Mouse (Mus musculus) neural tube, embryonic 12.5 days (tissue): ENCODE data around the gene Cacng2. TPM values are rescaled to one million over a fixed set of nuclear protein-coding genes. Genes with fewer than 3 reads are reported as not detected.

Source experiments
- ATAC-seq: fragments of 200-750 bp; cut with Nextera tagmentation; 2 replicates; pipeline ENCODE4 v1.8.0; 2017; ENCODE audit warnings: low read depth, mild to moderate bottlenecking, moderate TSS enrichment, moderate library complexity; ENCODE audit not compliant: low FRiP score
- H3K27ac ChIP-seq: fragments of 300-500 bp; sonication (generic); 2 replicates; pipeline ENCODE4 v1.5.1; 2016
- H3K27me3 ChIP-seq: fragments of 300-500 bp; sonication (generic); replicated peaks from 2 replicates; pipeline ENCODE4 v1.6.1; 2016; ENCODE audit warnings: mild to moderate bottlenecking
- H3K36me3 ChIP-seq: fragments of 300-500 bp; sonication (generic); 2 replicates; pipeline ENCODE4 v1.6.1; 2016; ENCODE audit warnings: mild to moderate bottlenecking
- H3K4me1 ChIP-seq: fragments of 300-500 bp; sonication (generic); 2 replicates; pipeline ENCODE4 v1.6.1; 2016
- H3K4me2 ChIP-seq: fragments of 300-500 bp; sonication (generic); replicated peaks from 2 replicates; pipeline ENCODE4 v1.6.1; 2016; ENCODE audit warnings: mild to moderate bottlenecking
- H3K4me3 ChIP-seq: fragments of 300-500 bp; sonication (generic); 2 replicates; pipeline ENCODE4 v1.5.1; 2016
- H3K9ac ChIP-seq: fragments of 300-500 bp; sonication (generic); 2 replicates; pipeline ENCODE4 v1.6.1; 2016; ENCODE audit warnings: mild to moderate bottlenecking
- H3K9me3 ChIP-seq: fragments of 300-500 bp; sonication (generic); 2 replicates; pipeline ENCODE4 v1.6.1; 2016; ENCODE audit warnings: mild to moderate bottlenecking
- WGBS: fragments of 180-500 bp; shearing (Covaris S2); methylation state at CpG from one replicate; pipeline ENCODE4 v1.1.7; 2016; 5-methylcytosine and 5-hydroxymethylcytosine counted together
- polyA plus RNA-seq: library from polyadenylated mRNA; unstranded; fragments of >200 nt; fragmentation: Nextera tagmentation; extraction: Ambion mirVana; gene quantifications from 2 replicates; pipeline ENCODE4 v1.2.1, GENCODE M21; 2016

Gene Cacng2
- polyA plus RNA-seq, 1 experiment from 2014 or later = 4.1 TPM

GRCm38 (mm10) chr15:78081384-78081783 lies 38.4 kb downstream of the Cacng2 start:
- H3K9me3 ChIP-seq = no peaks in the 10 kb centered on the region

GRCm38 (mm10) chr15:78080326-78080725 lies 39.5 kb downstream of the Cacng2 start:
- Histone ChIP-seq H3K36me3 (no peaks in the 10 kb centered on the region), H3K27me3 (no peaks in the 10 kb centered on the region), H3K4me2 (no peak overlapping the region), H3K4me1 (peaks cover 24% of the 10 kb centered on the region), H3K27ac (no peak overlapping the region), H3K4me3 (no peak overlapping the region), H3K9me3 (no peaks in the 10 kb centered on the region), H3K9ac (no peak overlapping the region)
- 79% methylated on average over 4 of the region's 4 CpGs for WGBS
- ATAC-seq = no peak

More at GRCm38 (mm10) chr15:78081384-78081783, 38.4 kb downstream of the Cacng2 start:
- Histone ChIP-seq H3K36me3 (no peaks in the 10 kb centered on the region), H3K4me2 (no peak overlapping the region), H3K4me1 (peaks cover 24% of the 10 kb centered on the region), H3K27me3 (no peaks in the 10 kb centered on the region), H3K4me3 (no peak overlapping the region), H3K9ac (no peak overlapping the region), H3K27ac (no peak overlapping the region)
- ATAC-seq = no peak
- 78% methylated on average over 7 of the region's 7 CpGs for WGBS

DNA sequence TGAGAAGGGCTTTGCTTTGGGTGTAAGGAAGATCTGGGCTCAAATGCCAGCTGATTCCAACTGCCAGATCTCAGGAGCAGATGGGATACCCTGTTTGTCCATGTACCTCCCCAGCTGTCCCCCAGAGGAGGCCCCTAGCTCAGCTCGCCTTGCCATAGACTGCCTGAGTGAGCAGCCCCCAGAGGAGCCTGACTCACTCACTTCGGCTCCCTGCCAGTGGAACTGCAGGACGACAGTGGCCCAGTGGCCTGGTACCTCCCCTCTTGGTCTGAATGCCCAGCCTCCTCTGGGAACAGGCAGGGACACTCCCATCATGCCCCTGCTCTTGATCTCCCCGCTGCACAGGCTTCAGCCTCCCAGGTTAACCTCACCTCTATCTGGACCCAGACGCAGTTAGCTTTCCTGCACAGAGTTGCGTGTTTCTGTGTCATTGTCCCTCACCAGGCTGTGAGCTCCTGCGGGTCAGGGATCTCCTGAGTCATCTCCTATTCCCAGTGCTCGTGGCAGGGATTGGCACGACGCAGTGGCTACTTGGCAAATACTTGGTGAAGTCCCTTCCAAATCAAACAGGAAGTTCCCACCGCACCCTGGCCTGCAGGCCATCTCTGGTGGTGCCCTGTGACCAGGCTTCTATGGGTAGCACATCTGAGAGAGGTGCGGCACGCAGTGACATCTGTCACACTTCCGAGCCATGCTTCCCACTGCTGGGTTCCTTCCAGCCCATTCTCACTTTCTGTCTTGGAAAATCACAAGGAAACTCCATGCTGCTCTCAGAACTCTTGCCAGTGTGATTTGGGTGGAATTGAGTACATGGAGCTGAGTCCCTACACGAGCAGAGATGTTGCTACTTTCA lies 40.8 kb downstream of the Cacng2 start:
- Histone ChIP-seq H3K4me3 (no peak overlapping the region), H3K9ac (no peak overlapping the region), H3K4me2 (no peak overlapping the region), H3K36me3 (no peaks in the 10 kb centered on the region), H3K27ac (no peak overlapping the region), H3K4me1 (peaks cover 24% of the 10 kb centered on the region), H3K27me3 (no peaks in the 10 kb centered on the region), H3K9me3 (no peaks in the 10 kb centered on the region)
- no peak for ATAC-seq
- 73% methylated on average over 15 of the region's 15 CpGs for WGBS

DNA sequence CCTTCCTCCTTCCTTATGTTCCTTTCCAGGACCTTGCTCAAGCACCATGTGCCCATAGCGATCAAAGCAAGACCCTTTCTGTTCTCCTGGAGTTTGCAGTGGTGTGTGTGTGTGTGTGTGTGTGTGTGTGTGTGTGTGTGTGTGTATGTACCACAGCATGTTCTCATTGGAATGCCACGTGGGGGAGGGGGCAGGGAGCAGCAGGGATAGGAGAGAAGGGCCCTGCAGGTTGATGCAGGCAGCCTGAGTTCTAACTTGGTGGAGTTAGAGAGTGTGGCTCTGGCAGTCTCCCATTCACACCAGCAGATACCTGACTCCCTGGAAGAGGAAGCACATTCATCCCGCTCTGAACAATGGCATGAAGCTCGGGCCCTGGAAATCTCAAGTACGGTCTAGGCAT lies 41.6 kb downstream of the Cacng2 start:
- Histone ChIP-seq H3K27me3 (no peaks in the 10 kb centered on the region), H3K4me2 (no peak overlapping the region), H3K4me1 (peaks cover 19% of the 10 kb centered on the region), H3K9ac (no peak overlapping the region), H3K9me3 (no peaks in the 10 kb centered on the region), H3K4me3 (no peak overlapping the region), H3K27ac (no peak overlapping the region), H3K36me3 (no peaks in the 10 kb centered on the region)
- WGBS = 68% methylated on average over 5 of the region's 5 CpGs
- no peak for ATAC-seq

DNA sequence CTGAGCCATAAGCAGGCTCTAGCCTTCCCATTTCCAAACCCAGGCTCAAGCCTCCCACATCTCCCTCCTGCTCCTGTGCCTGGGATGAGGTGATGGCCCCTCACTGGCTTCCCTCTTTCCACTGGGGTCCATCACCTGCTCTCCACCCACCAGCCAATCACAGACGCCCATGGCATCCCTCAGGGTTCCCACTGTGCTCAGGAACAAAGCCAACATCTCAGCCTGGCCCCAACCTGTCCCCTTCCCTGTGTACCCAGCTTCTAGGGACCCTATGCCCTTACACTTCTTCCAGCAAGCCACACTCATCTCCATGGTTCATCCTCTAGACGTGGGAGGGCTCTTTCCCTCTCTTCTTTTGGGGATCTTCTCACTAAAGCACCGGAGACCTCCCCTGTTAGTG lies 43.9 kb downstream of the Cacng2 start:
- Histone ChIP-seq H3K4me3 (no peak overlapping the region), H3K27ac (no peak overlapping the region), H3K4me1 (no peaks in the 10 kb centered on the region), H3K9me3 (no peaks in the 10 kb centered on the region), H3K4me2 (no peak overlapping the region), H3K9ac (no peak overlapping the region), H3K27me3 (no peaks in the 10 kb centered on the region), H3K36me3 (no peaks in the 10 kb centered on the region)
- ATAC-seq = no peak
- 45% methylated on average over 3 of the region's 3 CpGs for WGBS

DNA sequence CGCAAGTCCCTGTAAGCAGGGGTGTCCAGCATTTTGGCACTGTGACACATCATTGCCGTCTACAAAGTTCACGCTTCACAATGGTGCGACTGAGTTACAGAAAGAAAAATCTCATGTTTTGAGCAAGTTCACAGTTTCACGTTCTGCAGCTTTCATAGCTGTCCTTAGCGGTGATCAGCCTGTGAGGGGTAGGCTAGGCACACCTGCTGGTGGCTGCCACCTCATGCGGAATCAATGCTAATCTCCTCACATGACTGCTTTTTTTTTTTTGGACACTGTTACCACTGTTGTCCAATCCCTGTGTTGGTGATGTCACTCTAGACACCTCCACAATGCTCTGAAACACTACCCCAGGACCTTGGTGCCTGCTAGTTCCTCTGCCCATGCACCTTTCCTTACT lies 46.7 kb downstream of the Cacng2 start:
- Histone ChIP-seq H3K4me2 (no peak overlapping the region), H3K9me3 (no peaks in the 10 kb centered on the region), H3K9ac (no peak overlapping the region), H3K4me3 (no peak overlapping the region), H3K4me1 (no peaks in the 10 kb centered on the region), H3K27me3 (no peaks in the 10 kb centered on the region), H3K36me3 (no peaks in the 10 kb centered on the region), H3K27ac (no peak overlapping the region)
- ATAC-seq = no peak
- 92% methylated on average over 7 of the region's 7 CpGs for WGBS

GRCm38 (mm10) chr15:78066475-78066874 lies 53.4 kb downstream of the Cacng2 start:
- no peak overlapping the region for H3K9ac ChIP-seq
- no peak overlapping the region for H3K27ac ChIP-seq
- no peak overlapping the region for H3K4me2 ChIP-seq
- ATAC-seq = no peak
- no peaks in the 10 kb centered on the region for H3K36me3 ChIP-seq
- H3K4me3 ChIP-seq = no peak overlapping the region
- no peaks in the 10 kb centered on the region for H3K9me3 ChIP-seq
- H3K27me3 ChIP-seq = no peaks in the 10 kb centered on the region
- whole genome bisulfite sequencing = 2% methylated on average over 5 of the region's 5 CpGs
- peaks cover 5% of the 10 kb centered on the region; the same call in 1 of the 2 replicates for H3K4me1 ChIP-seq

DNA sequence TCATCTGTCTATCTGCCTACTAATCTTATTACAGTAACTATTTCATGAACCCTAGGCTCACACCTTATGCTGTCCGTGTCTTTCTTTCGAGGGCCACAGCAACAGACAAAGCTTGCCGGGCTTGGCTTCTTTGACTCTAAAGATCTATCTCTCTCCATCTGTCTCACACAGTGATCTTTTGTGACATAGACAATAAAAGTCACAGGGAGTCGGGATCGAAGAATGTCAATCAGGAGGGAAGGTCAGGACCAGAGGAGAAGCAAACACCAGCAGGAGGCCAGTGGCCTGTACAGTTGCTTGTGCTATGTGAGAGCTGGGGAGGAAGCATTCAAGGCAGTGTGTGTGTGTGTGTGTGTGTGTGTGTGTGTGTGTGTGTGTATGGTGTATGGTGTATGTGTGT lies 54.3 kb downstream of the Cacng2 start:
- H3K27me3 ChIP-seq = no peaks in the 10 kb centered on the region
- peaks cover 5% of the 10 kb centered on the region; the same call in 1 of the 2 replicates for H3K4me1 ChIP-seq
- 19% methylated on average over 5 of the region's 5 CpGs for WGBS
- H3K4me3 ChIP-seq = no peak overlapping the region
- no peaks in the 10 kb centered on the region for H3K36me3 ChIP-seq
- no peaks in the 10 kb centered on the region for H3K9me3 ChIP-seq
- no peak overlapping the region for H3K4me2 ChIP-seq
- H3K27ac ChIP-seq = no peak overlapping the region
- no peak overlapping the region for H3K9ac ChIP-seq
- no peak for ATAC-seq

DNA sequence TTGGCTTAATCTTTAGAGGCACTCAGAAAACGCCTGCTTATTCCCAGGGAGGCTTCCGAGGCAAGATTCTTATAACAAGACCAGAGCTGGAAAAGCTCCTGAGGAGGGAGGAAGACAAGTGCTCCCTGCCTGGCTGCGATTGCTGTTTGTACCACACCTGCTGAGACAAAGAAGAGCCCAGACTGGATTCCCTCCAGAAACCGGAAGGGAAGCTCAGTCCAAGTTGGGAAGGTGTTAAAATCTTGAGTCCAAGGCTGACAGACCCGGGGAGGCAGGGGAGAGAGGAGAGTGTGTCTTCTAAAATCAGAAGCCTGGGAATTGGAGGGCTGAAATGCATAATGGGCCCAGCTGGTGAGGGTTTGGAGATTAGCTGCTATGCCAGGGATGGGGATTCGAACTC lies 55.5 kb downstream of the Cacng2 start:
- H3K4me1 ChIP-seq = peaks cover 5% of the 10 kb centered on the region; the same call in 1 of the 2 replicates
- WGBS = 58% methylated on average over 6 of the region's 6 CpGs
- H3K36me3 ChIP-seq = no peaks in the 10 kb centered on the region
- H3K9ac ChIP-seq = no peak overlapping the region
- H3K4me2 ChIP-seq = no peak overlapping the region
- ATAC-seq = no peak
- no peak overlapping the region for H3K4me3 ChIP-seq
- H3K9me3 ChIP-seq = no peaks in the 10 kb centered on the region
- no peak overlapping the region for H3K27ac ChIP-seq
- no peaks in the 10 kb centered on the region for H3K27me3 ChIP-seq

- no peak for ATAC-seq
- H3K27me3 ChIP-seq = no peaks in the 10 kb centered on the region
- no peaks in the 10 kb centered on the region for H3K9me3 ChIP-seq
- no peak overlapping the region for H3K4me2 ChIP-seq
- H3K27ac ChIP-seq = no peak overlapping the region
- WGBS = 75% methylated on average over 14 of the region's 14 CpGs
- no peak overlapping the region for H3K9ac ChIP-seq
- no peaks in the 10 kb centered on the region for H3K36me3 ChIP-seq
- peaks cover 5% of the 10 kb centered on the region; the same call in 1 of the 2 replicates for H3K4me1 ChIP-seq
- no peak overlapping the region for H3K4me3 ChIP-seq
Observed at GRCm38 (mm10) chr15:78062467-78062866, 57.4 kb downstream of the Cacng2 start.

GRCm38 (mm10) chr15:78056930-78057329 lies 62.9 kb downstream of the Cacng2 start:
- Histone ChIP-seq H3K36me3 (no peaks in the 10 kb centered on the region), H3K4me1 (no peaks in the 10 kb centered on the region), H3K27me3 (no peaks in the 10 kb centered on the region), H3K9me3 (no peaks in the 10 kb centered on the region), H3K4me2 (no peak overlapping the region), H3K27ac (no peak overlapping the region), H3K4me3 (no peak overlapping the region), H3K9ac (no peak overlapping the region)
- WGBS = 81% methylated on average over 1 of the region's 1 CpGs
- ATAC-seq = no peak

GRCm38 (mm10) chr15:78050682-78051081 lies 69.1 kb downstream of the Cacng2 start:
- Histone ChIP-seq H3K36me3 (no peaks in the 10 kb centered on the region), H3K4me2 (no peak overlapping the region), H3K27me3 (no peaks in the 10 kb centered on the region), H3K4me1 (no peaks in the 10 kb centered on the region), H3K9ac (no peak overlapping the region), H3K4me3 (no peak overlapping the region), H3K27ac (no peak overlapping the region), H3K9me3 (no peaks in the 10 kb centered on the region)
- ATAC-seq = no peak
- WGBS = 88% methylated on average over 10 of the region's 10 CpGs

GRCm38 (mm10) chr15:78049933-78050332 lies 69.9 kb downstream of the Cacng2 start:
- 81% methylated on average over 2 of the region's 2 CpGs for WGBS
- ATAC-seq = no peak
- Histone ChIP-seq H3K27me3 (no peaks in the 10 kb centered on the region), H3K9me3 (no peaks in the 10 kb centered on the region), H3K36me3 (no peaks in the 10 kb centered on the region), H3K4me1 (no peaks in the 10 kb centered on the region), H3K4me3 (no peak overlapping the region), H3K27ac (no peak overlapping the region), H3K9ac (no peak overlapping the region), H3K4me2 (no peak overlapping the region)
